Mouse (Mus musculus) right cerebral cortex, postnatal 14 days (tissue): ENCODE results near the gene Hist1h1e.
"Not testable (repeated sequence)": the region's sequence is repeated elsewhere in the genome, so short reads cannot be mapped to it uniquely, and the experiment has no call there.

ENCODE experiments used
- DNase-seq: peaks from one replicate; pipeline ENCODE4 v3.0.0; 2022

Hist1h1e gene

DNA sequence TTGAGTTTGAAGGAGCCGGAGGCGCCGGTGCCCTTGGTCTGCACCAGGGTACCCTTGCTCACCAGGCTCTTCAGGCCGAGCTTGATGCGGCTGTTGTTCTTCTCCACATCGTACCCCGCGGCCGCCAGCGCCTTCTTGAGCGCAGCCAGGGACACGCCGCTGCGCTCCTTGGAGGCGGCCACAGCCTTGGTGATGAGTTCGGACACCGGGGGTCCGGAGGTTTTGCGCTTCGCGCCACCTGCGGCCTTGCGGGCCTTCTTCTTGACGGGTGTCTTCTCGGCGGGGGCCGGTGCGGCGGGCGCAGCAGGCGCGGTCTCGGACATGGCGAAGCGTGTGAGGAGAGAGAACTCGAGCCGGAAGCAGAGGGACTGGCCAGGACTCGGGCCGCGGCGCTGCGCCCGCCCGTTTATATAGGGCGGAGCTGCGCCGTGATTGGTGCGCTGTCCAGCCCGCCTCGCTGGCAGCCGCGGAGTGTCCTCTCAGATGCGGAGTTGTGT, at the start of gene Hist1h1e:
Hist1h1e (minus strand) TSS at position 384 of the 497 bp plus-strand sequence.
- peak; percentile 86 for DNase-seq

DNA sequence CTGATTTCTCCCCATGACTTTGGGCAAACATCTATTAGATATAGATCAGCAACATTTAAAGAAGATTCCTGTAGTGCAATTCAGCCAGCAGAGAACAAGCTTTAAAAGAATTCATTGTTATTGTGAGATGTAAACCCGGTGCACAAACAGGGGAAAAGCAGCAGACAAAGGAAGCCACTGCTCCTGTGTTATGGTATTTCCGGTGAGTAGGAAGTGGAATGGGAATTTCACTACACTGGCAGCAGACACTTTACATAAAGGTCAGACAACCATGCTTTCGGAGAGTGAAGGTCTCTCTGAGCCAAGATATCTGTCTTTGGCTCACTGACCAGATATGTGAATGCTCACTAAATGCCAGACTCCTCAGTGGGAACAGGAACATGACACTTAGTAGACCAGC, 40.2 kb upstream of the Hist1h1e start:
- no peak for DNase-seq

DNA sequence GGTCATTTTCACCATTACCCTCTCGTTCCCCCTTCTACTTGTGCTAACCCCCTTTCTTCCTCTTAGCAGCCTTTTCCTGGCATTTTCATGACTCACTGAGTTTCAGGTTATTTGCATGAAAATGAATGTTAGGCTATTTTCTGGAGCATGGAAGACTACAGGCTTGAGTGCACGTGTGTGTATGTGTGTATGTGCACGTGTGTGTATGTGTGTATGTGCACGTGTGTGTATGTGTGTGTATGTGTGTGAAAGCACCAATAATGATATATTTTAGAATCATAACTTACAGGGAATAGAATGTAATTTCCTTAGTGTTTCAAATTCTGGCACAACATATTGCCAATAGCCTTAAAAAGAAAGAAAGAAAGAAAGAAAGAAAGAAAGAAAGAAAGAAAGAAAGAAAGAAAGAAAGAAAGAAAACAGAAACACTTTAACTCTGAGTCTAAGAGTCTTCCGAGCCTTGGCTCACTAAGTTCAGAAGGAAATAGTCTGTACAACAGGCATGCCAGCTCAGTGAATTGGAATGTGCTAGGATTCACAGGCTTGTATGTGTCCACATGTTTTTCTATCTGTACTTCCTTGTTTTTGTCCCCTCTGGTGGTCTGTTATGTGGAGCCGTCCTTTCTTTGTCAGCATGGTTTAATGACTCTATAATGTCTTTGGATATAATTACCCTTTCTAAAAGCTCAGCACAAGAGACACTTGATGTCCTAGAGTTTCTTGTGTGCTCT, 37.4 kb upstream of the Hist1h1e start:
- no peak for DNase-seq

DNA sequence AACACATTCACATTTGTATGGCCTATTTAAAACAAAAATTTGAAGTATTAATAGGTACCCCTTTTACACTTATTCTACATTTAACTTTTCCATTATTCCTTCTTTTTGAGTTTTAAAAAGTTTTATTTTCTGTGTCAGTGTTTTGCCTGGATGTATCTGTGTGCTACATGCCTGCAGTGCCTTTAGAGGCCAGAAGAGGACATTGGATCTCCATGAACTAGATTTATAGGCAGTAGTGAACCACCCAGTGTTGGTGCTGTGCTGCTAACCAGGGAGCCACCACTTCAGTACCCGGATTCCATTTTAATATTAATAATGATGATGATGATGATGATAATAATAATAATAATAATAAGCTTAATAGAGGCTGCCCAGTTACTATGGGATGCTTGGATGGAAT, 8.3 kb upstream of the Hist1h1e start:
- DNase-seq: no peak

DNA sequence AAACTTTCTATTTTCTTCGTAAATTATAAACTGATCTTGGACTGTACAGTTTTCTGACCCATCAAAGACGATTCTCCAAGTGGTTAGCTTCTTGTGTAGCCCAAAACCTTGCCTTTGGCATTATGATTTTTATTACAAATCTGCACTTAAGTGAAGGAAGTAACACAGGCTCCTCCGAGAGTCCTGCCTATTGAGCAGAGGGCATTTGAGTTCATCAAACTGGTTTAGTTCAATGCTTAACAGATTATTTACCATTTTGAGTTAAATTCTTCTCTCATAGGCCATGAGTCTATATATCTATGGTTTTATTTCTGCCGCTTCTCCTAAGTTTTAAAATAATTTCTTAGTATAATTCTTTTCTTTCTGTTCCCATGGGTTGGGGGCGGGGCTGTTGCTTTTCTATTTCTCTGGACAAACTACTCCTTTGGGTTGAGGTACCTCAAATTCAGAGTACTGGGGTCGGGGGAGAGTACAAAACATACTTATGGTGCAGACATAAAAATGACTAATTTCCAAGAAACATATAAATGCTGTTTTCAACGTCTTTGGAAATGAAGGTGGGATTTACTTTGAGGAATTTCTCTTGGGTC, 598 bp upstream of the Hist1h1e start:
- DNase-seq: peak; percentile 10

DNA sequence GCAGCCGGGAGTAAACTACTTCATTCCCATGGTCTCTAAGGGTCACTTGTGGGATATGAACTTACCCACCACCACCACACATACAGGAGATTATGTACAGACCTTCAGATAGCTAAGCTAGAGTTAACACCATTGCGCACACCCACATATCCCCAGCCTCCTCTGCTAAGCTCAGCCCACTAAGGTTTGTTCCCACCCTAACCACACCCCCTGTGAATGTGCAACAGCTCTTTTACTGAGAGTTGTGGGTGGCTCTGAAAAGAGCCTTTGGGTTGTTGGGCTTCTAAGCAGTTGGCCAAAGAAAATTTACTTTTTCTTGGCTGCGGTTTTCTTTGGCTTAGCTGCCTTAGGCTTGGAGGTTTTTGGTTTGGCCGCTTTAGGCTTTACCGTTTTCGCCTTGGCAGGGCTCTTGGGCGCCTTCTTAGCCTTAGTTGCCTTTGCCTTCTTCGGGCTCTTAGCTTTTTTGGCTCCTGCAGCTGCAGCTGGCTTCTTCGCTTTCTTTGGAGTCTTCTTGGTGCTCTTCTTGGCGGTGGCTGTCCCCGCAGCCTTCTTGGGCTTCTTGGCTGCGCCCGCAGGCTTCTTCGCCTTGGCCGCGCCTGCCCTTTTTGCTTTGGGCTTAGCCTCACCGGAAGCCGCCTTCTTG, 705 bp downstream of the Hist1h1e start:
- peak; percentile 42 for DNase-seq

DNA sequence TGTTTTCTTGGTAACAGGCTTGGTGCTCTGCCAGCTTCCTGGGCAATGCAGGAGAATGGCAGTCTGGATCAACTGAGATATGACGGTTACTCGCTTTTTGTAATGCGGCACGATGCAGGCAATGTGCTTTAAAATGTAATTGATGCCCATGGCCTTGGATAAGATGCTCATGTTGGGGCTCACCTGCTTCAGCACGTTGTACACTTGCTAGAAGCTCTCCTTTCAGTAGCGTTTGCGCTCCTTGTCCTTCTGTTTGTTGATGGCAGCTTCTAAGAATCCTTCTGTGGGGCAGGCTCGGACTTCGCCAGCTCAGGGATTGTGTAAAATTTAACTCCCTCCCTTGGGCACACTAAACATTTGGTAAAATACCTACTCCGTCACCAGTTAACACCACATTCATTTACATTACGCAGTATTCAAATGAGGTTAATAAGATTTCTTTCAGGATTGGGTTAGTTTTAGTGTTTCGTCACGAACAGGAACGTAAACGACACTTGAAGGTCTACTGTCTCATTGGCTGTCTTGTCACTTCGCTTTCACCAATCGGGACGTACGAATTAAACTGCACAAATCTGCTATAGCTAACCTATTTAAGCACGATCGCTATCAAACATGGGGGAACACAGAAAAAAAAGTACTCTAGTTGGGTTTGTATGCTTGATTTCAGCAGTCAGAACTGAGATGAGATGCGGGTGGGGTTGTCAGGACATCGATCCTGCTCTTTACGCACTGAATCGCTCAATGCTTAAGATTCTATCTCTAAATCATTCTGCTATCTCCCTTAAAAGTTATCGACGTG, 1.4 kb downstream of the Hist1h1e start, which contains the start of gene Hist1h2be:
Hist1h2be (minus strand) TSS at position 392 of the 799 bp plus-strand sequence.
- peak; percentile 67 for DNase-seq

DNA sequence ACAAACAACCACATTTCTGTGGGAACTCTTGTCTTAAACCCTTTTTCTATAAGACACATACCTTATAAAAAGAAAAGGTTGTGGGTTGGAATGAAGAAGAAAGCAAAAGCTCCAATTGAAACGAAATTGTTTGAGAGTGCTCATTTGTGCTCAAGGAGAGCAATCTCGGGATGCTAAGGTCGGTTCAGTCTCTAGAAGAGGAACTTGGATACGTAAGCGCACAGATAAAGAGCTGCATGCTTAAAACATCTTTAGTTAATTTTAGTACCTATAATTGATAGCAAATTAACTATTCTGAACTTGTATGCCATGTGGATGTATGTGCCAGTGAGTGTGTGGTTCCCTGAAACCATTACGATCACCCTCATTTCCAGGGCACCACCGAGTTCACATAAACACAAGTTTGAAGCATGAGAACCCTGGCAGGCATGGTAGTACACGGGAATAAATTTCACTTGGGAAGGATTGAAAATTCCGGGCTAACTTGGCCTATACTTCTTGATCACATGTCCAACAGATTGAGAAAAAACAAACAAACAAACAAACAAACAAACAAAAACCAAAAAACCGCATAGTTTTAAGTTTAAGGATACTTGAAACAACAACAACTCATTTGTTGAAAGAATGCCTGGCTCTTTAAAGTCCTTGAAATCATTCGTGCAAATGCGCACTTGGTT, 2.2 kb downstream of the Hist1h1e start:
- DNase-seq: no peak

DNA sequence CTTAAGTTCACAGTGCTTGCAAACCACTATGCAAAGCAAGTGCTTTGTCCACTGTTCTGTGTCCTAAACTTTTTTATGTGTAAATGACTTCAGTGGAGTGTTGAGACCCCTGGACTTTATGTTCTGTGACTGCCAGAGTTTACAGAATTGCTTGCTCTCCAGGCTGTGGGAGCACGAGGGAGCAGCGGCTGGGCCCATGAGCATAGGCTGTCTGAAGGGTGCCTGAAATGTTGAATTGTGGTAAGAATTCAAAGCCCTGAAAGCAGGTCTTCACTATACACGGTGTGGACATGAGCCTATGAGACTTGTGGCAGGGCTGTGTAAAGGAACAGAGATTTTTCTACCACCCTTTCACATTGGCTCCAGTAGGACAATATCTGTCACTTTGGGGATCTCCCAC, 10.7 kb downstream of the Hist1h1e start:
- DNase-seq: no peak

DNA sequence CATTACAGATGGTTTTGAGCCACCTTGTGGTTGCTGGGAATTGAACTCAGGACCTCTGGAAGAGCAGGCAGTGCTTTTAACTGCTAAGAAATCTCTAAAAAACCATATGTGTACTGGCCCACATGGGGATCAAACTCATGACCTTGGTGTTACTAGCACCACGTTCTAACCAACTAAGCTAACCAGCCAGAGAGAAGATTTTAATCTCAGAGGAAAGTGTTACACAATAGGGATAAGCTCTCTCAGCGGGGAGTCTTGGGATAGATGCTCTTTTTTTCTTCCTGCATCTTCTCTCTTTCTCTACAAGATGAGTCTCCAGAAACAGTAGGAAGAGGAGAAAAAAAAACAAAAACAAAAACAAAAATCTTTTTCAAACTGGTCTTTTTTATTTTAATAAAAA, 12.0 kb downstream of the Hist1h1e start:
- no peak for DNase-seq

DNA sequence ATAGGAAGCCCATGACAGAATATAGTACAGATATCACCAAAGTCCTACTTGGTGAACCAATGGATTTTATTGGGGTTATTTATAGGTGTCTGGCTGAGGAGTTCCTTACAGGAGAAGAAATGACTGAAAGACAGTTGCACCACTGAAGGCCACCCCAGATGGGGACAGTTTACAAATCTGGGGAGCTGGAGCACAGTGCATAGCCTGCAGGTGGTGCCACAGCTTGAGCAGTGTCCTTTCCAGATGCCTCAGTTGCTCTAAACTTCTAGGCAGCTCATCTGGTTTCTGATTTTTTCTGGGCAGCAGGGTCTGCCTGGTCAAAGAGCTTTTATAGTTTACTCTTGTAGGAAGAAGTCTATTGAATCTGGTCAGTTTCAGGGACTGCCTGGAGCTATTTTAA, 12.5 kb downstream of the Hist1h1e start:
- no peak for DNase-seq

DNA sequence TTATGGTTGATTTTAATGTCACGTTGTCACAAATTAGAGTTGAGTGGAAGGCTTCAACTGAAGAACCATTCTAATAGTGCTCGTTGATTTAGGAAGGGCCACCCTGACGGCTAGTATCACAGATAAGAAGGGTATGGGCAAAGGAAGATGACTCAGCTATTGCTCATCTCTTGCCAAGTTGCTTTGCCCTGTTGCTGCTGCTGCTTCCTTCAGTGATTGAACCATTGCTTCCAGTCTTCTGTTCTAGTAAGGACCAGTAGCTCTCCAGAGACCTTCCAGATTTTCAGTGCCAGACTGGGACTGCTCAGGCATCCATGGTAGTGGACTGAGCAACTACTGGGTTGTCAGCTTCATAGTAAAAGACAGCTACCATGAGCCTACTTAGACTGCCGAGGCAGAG, 13.1 kb downstream of the Hist1h1e start:
- no peak for DNase-seq

DNA sequence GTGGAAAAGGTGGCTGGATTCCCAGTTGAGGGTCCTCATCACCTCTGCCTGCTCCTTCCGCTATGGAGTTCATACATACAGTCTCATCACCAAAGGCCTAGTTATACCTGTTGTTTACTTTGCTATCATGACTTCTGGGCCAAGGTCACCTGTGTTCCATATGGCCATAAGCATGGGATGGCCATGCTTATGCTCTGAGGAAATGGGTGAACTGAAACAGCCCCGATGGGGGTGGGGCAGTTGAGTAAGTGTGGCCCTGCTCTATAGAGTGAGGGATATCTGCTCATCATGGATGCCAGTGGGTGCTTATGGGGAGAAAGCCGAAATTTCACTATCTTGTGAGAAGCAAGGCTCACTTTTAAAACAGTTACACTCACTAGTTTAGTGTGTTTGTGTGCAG, 17.3 kb downstream of the Hist1h1e start:
- DNase-seq: no peak

DNA sequence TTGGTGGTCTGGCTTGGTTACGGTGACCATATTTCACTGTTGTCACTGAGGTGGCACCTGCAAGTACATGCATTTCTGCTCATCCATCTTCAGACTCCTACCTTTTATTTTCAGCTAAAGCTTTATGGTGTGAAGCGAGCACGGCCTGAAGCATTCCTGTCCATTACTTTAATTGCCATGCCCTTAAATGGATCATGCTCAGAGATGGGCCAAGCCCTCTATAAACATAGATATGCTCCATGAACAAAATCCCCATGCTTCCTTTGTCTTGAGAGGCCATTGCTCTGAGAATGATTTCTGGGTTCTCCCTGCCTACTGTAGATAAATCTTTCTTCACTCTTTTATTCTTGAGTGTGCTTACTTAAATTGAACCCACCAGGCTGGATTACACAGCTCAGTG, 17.9 kb downstream of the Hist1h1e start:
- DNase-seq: no peak

DNA sequence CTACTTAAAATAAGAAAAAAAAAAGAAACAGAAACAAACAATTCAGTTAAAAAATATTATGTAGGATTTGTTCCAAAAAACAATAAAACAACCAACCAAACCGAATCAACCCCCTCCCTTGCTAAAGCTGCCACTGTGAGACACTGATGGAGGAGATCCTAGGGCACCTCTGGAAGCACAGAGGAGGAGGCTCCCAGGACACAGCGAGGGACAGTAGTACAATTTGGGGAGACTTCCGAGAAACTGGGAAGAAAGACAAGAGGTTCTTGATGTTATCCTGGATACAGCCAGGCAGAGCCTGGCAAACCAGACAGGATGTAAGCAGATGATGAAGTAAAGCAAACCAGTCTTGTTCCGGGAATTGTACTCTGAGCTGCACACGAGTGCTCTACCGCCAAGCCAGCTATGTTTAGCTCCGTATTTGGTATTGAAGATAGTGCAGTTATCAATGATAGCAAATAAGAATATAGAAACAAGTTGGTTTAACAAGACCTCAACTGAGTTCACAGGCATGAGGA, 19.1 kb downstream of the Hist1h1e start:
- DNase-seq: no peak

DNA sequence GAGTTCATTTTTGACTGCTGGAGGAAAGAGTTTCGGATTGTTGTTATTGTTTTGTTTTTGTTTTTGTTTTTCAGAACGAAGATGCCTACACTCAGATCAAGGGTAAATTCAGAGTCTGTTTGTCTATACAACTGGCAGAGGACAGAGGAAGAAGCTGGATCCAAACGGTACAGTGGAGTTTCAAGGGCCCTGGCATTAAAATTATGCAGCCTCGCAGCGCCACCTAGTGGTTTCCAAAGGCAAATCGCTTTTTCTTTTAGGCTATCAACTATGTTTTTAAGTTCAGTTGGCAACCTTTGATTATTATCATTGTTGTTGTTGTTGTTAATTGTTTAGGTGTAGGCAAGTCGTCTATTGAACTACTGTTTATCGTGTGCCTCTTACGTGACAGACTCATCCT, 24.4 kb downstream of the Hist1h1e start:
- peak; percentile 77 for DNase-seq

DNA sequence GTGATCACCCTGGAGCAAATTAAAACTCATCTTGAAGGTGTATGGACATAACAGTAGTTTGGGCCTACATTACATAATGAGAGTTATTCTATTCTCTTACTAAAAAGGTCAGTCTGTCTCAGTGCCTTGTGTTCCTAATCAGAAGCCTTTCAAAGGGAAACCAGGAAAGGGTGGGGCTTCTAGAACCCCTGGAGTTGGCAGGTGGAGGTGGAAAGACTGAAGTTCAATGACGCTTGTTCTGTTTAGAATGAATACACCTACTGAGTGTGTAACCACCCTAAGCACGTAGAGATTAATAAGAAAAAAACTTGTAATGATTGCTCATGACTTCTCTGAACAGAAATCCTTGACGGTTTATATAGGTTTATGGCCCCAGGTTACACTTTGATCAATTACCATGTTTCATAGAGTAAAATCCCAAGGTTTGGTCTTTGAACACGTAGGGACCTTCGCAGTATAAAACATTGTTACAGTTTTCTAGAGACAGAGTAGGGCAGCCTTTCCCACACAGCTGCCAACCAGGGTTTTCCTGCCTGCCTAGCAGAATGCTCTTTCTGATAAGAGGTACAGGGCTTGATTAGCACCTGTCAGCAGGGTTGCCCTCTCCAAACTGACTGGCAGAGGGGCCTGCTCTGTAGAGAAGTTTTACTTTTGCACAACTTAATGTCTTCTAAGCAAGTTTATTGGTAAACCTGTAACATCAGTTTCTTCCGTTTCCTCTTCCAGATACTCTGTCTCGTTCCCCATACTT, 26.6 kb downstream of the Hist1h1e start:
- DNase-seq: no peak

DNA sequence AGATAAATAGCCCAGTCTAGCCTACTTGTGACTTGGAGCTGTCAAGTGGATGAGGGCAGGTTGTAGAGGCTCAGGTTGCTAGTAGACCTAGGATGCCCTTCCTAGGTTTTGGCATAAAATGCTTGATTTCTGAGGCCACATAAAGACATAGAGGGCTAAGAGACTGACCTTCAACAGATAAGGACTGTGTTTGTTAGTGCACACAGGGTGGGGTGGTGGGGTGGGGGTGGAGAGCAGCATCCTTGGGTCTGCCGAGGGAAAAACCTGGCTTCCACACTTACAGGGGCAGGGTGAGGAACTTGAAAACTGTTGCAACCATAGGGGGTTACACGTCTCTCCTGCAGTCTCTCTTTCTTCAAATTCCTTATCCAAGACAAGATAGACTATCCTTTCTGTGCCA, 27.2 kb downstream of the Hist1h1e start:
- DNase-seq: no peak

DNA sequence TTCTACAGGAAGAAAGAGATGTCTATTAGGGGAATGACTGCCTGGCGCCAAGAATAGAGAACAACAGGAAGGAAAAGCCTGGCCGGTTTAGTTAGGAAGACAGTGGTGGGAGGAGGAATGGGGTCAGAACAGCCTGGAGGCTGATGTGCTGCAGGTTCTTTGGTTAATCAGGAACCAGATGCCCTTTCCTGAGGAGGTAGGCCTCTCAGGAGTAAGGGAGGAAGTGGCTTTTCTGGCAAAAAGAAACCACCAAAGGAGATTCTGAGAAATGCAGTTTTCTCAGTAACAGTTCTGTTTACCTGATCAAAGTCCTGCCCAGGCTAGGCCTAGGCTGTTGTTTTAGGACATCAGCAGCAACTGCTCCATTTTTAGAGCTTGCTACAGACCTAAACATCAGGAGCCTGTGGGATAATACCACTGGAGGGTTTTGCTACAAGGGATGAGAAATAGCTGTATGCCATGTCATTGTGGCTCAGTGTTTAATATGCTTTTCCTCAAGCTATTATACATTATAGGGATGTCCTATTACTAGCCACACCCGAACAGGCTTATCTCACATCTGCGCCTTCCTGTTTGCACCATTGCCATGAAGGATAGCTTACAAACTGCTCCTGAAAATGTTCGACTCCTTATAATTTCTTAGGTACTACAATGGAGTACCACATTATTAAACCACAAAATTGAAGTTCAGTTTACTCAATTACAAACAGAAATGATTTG, 29.1 kb downstream of the Hist1h1e start:
- no peak for DNase-seq

DNA sequence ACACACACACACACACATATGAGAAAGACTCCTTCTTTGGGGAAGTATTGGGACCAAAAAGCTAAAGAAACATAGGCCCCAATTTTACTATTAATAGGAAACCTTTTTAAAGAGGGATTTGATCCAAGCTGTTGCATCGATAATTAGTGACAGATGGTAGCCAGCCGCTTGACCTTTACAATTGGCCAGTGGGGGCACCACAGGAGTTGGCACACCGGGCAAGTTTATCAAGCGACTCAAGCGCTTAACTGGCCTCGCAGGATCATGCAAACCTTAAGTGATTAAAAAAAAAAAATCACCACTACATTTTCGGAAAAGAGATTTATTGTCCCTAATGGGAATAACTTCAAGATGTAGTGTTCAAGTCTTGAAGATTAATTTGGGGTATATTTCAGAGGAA, 29.7 kb downstream of the Hist1h1e start:
- no peak for DNase-seq

DNA sequence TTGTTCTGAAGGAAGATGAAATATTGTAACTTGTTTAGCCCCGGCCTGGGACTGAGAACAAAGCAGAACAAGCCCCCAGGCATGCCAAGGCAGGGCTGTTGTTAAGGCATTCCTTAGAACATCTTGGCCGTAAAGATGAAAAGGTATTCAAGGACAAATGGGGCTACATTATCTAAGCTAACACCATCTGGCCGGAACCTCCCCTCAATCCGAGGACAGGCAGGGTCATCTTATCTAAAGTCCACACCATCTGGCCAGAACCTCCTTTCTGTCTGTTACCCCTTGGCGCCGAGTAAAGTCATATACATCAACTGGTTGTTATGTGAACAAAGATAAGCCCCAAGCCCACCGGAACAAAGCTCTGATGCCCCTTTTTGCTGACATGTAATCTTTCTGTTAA, 30.5 kb downstream of the Hist1h1e start:
- DNase-seq: not testable (repeated sequence)
